Mouse (Mus musculus) layer of hippocampus, postnatal 14 days (tissue): ENCODE results near the gene BC048562. TPM values are rescaled to one million over a fixed set of nuclear protein-coding genes. Genes with fewer than 3 reads are reported as not detected.

Experiments used
- DNase-seq, 2 experiments: peaks; one replicate each; pipeline ENCODE4 v3.0.0; 2021 to 2022; ENCODE audit warnings: low spot score in 2 of 2, mixed read lengths in 1 of 2
- long read RNA-seq, 2 experiments: library from polyadenylated mRNA; stranded (forward); transcript quantifications; one replicate each; pipeline ENCODE4 v2.0.0; 2021
- total RNA-seq, 2 experiments: library from RNA; stranded (reverse); gene quantifications; 2 replicates each; pipeline ENCODE4 v1.2.3; 2021

Gene BC048562
- total RNA-seq = not detected
- long read RNA-seq, experiment 1 = 0 reads
- long read RNA-seq, experiment 2 = 0 reads

- no peak for DNase-seq
These were observed at the start of gene BC048562 for GRCm38 (mm10) chr9:108436182-108436581. Gene BC048562 (plus strand): TSS chr9:108436482.

- no peak for DNase-seq
These were observed 49.5 kb upstream of the BC048562 start for GRCm38 (mm10) chr9:108386816-108387215.

DNA sequence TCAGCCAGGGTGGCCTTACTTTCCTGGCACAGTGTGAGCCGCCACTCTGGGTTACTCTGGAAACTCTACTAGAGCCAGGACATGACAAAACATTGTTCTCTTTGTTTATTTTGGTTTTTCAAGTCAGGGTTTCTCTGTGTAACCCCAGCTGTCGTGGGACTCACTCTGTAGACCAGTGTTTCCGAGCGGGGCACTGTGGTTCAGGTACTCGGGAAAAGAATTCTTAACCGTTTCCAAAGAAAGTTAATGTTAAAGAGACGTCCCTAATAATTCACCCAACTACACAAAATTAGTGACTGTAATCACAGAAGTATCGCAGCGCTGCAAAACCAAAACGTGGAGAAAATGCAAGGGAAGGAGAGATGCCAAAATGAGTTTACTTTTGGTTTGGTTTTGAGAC lies 47.7 kb upstream of the BC048562 start:
- DNase-seq = no peak

- DNase-seq = peak in 1 of 2 experiments; percentile 17
These were observed 47.1 kb upstream of the BC048562 start for GRCm38 (mm10) chr9:108389220-108389619.

DNA sequence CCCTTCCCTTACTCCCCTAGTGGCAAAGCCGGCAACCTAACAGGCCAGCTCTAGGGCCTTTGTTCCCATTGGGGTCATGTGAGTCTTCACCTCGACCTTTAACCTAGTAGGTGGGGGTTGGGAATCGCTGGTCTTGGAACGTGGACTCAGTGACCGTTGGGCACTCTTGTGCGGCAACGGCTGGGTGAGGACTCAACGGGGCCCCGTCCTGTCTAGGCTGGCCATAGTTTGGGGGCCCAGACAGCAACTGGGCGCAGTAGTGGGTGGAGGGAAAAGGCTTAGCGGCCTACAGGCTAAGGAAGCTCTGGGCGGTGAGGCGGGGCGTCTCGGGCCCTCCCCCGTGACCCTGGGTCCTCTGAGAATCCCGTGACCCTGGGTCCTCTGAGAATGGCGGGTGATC lies 43.6 kb upstream of the BC048562 start, which contains the start of gene 1700102P08Rik:
Gene 1700102P08Rik, plus strand, starts transcription at position 130 of the 400 bp plus-strand sequence.
- DNase-seq = no peak

GRCm38 (mm10) chr9:108394191-108394590 lies 42.1 kb upstream of the BC048562 start:
- DNase-seq = no peak

DNA sequence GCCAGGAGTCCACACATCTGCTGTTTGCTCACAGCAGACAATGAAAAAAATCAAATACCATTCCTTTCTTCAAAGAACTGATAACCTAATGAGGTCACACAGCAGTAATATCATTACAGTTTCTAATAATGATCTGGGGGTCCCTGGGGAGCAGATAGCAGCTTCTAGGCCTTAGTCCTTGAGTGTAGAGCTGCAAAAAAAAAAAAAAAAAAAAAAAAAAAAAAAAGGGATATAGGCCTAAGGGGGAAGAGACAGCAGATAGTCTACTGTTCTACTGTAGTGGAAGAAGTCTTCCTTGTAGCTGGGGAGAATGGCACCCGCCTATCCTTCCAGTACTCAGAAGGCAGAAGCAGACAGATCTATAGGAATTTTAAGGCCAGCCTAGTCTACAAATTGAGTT lies 40.9 kb upstream of the BC048562 start:
- no peak for DNase-seq

GRCm38 (mm10) chr9:108398324-108398723 lies 38.0 kb upstream of the BC048562 start:
- DNase-seq = no peak

- DNase-seq = peak; percentile 59 to 82
These were observed 34.9 kb upstream of the BC048562 start for GRCm38 (mm10) chr9:108401186-108401960.

GRCm38 (mm10) chr9:108403081-108403480 lies 33.2 kb upstream of the BC048562 start:
- no peak for DNase-seq

- DNase-seq = no peak
These were observed 31.8 kb upstream of the BC048562 start for GRCm38 (mm10) chr9:108404451-108404850.

DNA sequence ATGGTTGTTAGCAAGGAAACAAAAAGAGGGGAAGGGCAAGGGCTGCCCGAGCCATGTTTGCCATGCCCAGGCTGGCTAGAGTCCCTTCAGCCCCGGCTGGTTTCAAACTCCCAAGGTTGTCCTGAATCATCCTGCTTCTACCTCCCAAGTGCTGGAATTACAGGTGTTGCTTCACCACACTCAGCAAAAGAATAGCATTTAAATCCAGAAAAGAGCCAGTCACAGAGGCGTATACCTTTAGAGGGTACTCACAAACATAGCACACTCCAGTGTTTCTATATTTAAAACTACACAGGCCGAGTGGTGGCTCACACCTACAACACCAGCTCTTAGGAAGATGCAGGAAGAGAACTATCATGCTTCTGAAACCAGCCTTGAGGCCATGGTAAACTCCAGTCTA lies 26.7 kb upstream of the BC048562 start:
- DNase-seq = no peak

GRCm38 (mm10) chr9:108411381-108411942 lies 24.8 kb upstream of the BC048562 start:
- peak; percentile 25 to 51 for DNase-seq

GRCm38 (mm10) chr9:108412221-108412620 lies 24.1 kb upstream of the BC048562 start:
- DNase-seq = peak in 1 of 2 experiments; percentile 18

DNA sequence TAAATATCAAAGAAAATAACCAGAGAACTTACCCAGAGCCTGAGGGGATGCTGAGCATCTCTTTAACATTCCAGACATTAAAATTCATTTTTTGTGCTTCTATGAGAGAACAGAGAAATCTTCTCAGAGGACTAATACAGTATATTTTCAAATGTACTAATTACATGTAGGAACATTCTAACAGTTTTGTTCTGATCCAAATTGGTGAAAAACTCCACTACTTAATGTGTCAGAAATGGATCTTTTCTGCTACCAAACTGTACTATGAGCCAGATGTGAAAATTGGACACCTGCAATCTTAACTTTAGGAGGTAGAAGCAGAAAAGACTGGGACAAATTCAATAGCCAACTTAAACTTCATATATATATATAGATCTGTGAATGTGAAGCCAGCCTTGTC lies 7.9 kb upstream of the BC048562 start, which contains the start of gene Ccdc36:
Gene Ccdc36, minus strand, starts transcription at position 101 of the 400 bp plus-strand sequence.
- no peak for DNase-seq

GRCm38 (mm10) chr9:108431431-108432067 lies 4.7 kb upstream of the BC048562 start:
- no peak for DNase-seq

DNA sequence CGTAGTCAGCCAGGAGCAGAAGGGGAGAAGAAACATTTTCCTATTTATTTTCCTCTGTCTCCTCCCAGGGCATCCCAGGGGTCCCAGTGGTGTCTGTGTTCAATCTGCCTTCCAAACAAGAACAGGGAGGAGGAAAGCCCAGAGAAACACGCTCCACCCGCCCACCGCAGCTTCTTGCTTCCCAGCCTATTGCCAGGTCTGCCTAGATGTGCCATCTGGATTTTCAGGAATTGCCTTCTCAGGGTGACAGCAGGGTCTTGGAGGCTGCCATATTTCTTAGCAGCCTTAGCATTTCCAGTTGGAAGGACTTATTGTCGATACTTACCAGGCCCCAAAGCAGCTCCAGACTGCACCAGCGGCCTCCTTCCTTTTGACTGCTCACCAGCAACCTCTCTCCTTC lies 2.9 kb downstream of the BC048562 start:
- DNase-seq = no peak

DNA sequence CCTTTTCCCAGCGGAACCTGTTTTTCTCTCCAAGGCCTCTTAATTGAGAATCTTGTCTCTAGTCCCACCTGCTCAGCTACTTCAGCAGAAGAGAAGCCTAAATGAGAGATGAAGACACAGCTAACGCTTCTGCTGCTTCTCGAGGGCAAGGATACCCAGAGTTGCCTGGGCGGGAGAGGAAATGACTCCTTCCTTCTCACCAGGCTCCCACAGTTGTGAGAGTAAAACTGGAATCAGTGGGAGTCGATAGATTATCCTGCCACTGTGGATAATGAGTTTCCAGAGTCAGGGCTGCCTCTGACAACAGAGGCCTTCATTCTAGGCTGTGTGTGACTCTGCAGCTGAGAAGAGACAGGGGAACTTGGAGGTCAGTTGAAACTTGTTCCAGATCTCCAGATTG lies 4.2 kb downstream of the BC048562 start:
- no peak for DNase-seq

GRCm38 (mm10) chr9:108441236-108441919 lies 5.1 kb downstream of the BC048562 start:
- DNase-seq = peak; percentile 61 to 91

- DNase-seq = no peak
These were observed 8.8 kb downstream of the BC048562 start for GRCm38 (mm10) chr9:108445125-108445524.

- DNase-seq = peak; percentile 64 to 65
These were observed 13.6 kb downstream of the BC048562 start for GRCm38 (mm10) chr9:108449860-108450259.
